Mouse (Mus musculus): ENCODE measurements at regions not wholly inside any gene's neighbourhood (a gene's known extent, or its start where the extent isn't known, plus 50 kb on each side); places are given as distances from the start of the nearest gene placed in this dataset.

DNA sequence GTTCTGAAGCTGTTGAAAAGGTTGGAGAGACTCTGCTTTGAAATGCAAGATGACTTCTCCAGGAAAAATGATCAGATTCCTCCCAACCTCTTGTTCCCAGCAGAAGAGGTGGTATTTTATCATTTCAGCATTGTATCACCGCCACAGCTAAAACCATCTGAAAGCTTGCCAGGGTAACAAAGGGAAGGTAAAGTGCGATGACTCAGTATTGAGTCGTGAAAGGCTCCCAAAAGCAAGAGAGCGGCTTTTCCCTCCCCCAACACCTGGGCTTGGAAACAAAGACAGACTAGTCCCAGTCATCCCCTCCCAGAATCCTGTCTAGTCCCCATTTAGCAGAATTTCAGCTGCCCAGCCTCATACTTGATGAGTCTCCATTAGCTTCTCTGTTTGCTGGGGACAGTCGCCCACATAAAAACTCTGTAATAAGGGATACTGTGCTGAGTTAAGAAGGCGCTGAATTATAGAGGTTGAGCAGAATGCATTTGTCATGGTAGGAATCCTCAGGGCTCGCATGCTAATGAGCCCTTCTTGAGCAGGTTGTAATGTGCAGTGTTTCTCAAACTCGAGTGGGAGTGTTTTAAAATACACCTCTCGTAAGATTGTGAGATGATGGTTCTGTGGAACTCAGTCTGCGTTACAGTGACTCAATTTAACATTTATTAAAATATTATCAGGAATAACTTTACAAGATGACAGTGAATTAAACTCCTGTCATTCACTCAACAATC lies 125.8 kb upstream of the Stx16 start:
- 45% methylated on average over 10 of the region's 10 CpGs for WGBS
- Histone ChIP-seq H3K4me3 (replicated peaks; ENCODE audit: low read depth, low read length) (no peak overlapping the region), H3K4me1 (replicated peaks; ENCODE audit: insufficient read depth, low read length) (no peaks in the 10 kb centered on the region), H3K9me3 (replicated peaks; ENCODE audit: low read length) (no peaks in the 10 kb centered on the region), H3K36me3 (ENCODE audit: insufficient read depth, low read length) (no peaks in the 10 kb centered on the region), H3K9ac (ENCODE audit: low read depth, low read length) (no peak overlapping the region), H3K4me2 (ENCODE audit: low read length) (peak overlapping the region; percentile 30; the same call in 1 of the 2 replicates), H3K27ac (no peak overlapping the region), H3K27me3 (ENCODE audit: insufficient read depth, low read length) (no peaks in the 10 kb centered on the region)
- no peak for ATAC-seq (replicated peaks; ENCODE audit: low FRiP score, low read depth)
- DNase-seq (ENCODE audit: low spot score): no peak
- no peak for TF ChIP-seq CTCF (IDR thresholded peaks at IDR 0.05; ENCODE audit: low read depth)

GRCm38 (mm10) chr2:173966111-173966510 lies 110.0 kb upstream of the Stx16 start:
- Histone ChIP-seq H3K36me3 (ENCODE audit: insufficient read depth, low read length) (no peaks in the 10 kb centered on the region), H3K27ac (no peak overlapping the region), H3K4me2 (ENCODE audit: low read length) (no peak overlapping the region), H3K27me3 (ENCODE audit: insufficient read depth, low read length) (no peaks in the 10 kb centered on the region), H3K9ac (ENCODE audit: low read depth, low read length) (no peak overlapping the region), H3K4me1 (replicated peaks; ENCODE audit: insufficient read depth, low read length) (no peaks in the 10 kb centered on the region), H3K4me3 (replicated peaks; ENCODE audit: low read depth, low read length) (no peak overlapping the region), H3K9me3 (replicated peaks; ENCODE audit: low read length) (no peaks in the 10 kb centered on the region)
- DNase-seq (ENCODE audit: low spot score): no peak
- no peak for ATAC-seq (replicated peaks; ENCODE audit: low FRiP score, low read depth)
- 72% methylated on average over 5 of the region's 5 CpGs for WGBS
- TF ChIP-seq CTCF (IDR thresholded peaks at IDR 0.05; ENCODE audit: low read depth): no peak

GRCm38 (mm10) chr2:173970789-173971188 lies 105.3 kb upstream of the Stx16 start:
- no peak for TF ChIP-seq CTCF (IDR thresholded peaks at IDR 0.05; ENCODE audit: low read depth)
- H3K4me1 ChIP-seq (replicated peaks; ENCODE audit: insufficient read depth, low read length): 0 out of 2 replicates have a peak, but pooled peaks cover 2% of the 10 kb centered on the region
- 54% methylated on average over 1 of the region's 1 CpGs for WGBS
- no peak overlapping the region for H3K4me3 ChIP-seq (replicated peaks; ENCODE audit: low read depth, low read length)
- no peak overlapping the region for H3K27ac ChIP-seq
- H3K9me3 ChIP-seq (replicated peaks; ENCODE audit: low read length): no peaks in the 10 kb centered on the region
- H3K27me3 ChIP-seq (ENCODE audit: insufficient read depth, low read length): no peaks in the 10 kb centered on the region
- ATAC-seq (replicated peaks; ENCODE audit: low FRiP score, low read depth) (no peak), DNase-seq (ENCODE audit: low spot score) (no peak)
- no peak overlapping the region for H3K9ac ChIP-seq (ENCODE audit: low read depth, low read length)
- no peak overlapping the region for H3K4me2 ChIP-seq (ENCODE audit: low read length)
- H3K36me3 ChIP-seq (ENCODE audit: insufficient read depth, low read length): no peaks in the 10 kb centered on the region

GRCm38 (mm10) chr2:173976314-173977053 lies 99.6 kb upstream of the Stx16 start:
- WGBS: 18% methylated on average over 4 of the region's 4 CpGs
- Histone ChIP-seq H3K36me3 (ENCODE audit: insufficient read depth, low read length) (no peaks in the 10 kb centered on the region), H3K9me3 (replicated peaks; ENCODE audit: low read length) (no peaks in the 10 kb centered on the region), H3K4me2 (ENCODE audit: low read length) (no peak overlapping the region), H3K27me3 (ENCODE audit: insufficient read depth, low read length) (no peaks in the 10 kb centered on the region), H3K9ac (ENCODE audit: low read depth, low read length) (no peak overlapping the region), H3K4me3 (replicated peaks; ENCODE audit: low read depth, low read length) (no peak overlapping the region), H3K27ac (peak overlapping the region; percentile 81), H3K4me1 (replicated peaks; ENCODE audit: insufficient read depth, low read length) (0 out of 2 replicates have a peak, but pooled peaks cover 6% of the 10 kb centered on the region)
- peak; percentile 50 for DNase-seq (ENCODE audit: low spot score)
- no peak for TF ChIP-seq CTCF (IDR thresholded peaks at IDR 0.05; ENCODE audit: low read depth)
- ATAC-seq (replicated peaks; ENCODE audit: low FRiP score, low read depth): peak; percentile 89

DNA sequence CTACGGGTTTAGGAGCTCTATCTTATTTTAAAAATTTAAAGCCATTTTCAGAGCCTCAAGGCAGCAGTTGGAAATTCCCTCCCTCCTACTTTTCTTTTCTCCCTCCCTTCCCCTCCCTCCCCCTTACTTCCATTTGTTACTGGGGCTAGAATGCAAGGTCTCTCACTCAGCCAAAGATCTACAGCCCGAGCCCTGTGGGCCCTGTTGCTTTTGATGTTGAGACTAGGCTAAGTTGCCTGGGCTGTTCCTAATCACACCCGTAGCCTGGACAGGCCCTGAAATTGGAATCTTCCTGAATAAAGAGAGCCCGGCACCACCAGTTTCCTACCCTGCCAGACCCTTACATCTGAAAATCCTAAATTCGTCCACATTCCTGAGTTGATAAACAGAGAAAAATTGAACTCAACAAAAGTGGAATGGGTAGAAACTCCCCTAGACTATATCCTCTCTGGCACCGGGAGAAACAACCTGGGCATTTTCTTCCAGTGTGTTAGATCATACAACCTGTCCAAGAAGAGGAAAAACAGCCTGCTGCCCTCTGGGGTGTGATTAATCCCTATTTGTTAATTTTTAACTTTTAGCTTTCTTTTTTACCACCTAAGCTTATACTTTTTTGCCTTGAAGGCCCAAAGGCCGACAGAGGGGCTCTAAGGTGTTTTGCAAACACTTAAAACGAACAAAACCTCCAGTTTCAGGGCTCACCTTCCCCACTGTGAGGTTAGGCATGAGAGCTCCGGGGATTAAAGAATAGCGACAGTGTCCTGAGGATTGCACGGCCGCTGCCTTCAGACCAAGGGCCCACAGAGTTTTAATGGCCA lies 98.7 kb upstream of the Stx16 start:
- peak; percentile 42; the same call in 1 of the 2 replicates for ATAC-seq (replicated peaks; ENCODE audit: low FRiP score, low read depth)
- Histone ChIP-seq H3K36me3 (ENCODE audit: insufficient read depth, low read length) (no peaks in the 10 kb centered on the region), H3K4me3 (replicated peaks; ENCODE audit: low read depth, low read length) (no peak overlapping the region), H3K4me2 (ENCODE audit: low read length) (no peak overlapping the region), H3K4me1 (replicated peaks; ENCODE audit: insufficient read depth, low read length) (0 out of 2 replicates have a peak, but pooled peaks cover 6% of the 10 kb centered on the region), H3K9me3 (replicated peaks; ENCODE audit: low read length) (no peaks in the 10 kb centered on the region), H3K27ac (peak overlapping the region; percentile 81), H3K27me3 (ENCODE audit: insufficient read depth, low read length) (no peaks in the 10 kb centered on the region), H3K9ac (ENCODE audit: low read depth, low read length) (no peak overlapping the region)
- TF ChIP-seq CTCF (IDR thresholded peaks at IDR 0.05; ENCODE audit: low read depth): no peak
- DNase-seq (ENCODE audit: low spot score): peak; percentile 54
- WGBS: 28% methylated on average over 12 of the region's 12 CpGs

Measured in kidney, postnatal 0 days (tissue).